Mouse (Mus musculus) c-Kit-negative CD71-positive TER-119-positive erythroid progenitor cells, embryonic 14.5 days (primary cell): Measurements from ENCODE around the gene Ptpra.

Experiments used
- DNase-seq: peaks from one replicate; pipeline ENCODE4 v3.0.0-alpha.2; 2013; ENCODE audit warnings: low read depth, low spot score

Ptpra gene

DNA sequence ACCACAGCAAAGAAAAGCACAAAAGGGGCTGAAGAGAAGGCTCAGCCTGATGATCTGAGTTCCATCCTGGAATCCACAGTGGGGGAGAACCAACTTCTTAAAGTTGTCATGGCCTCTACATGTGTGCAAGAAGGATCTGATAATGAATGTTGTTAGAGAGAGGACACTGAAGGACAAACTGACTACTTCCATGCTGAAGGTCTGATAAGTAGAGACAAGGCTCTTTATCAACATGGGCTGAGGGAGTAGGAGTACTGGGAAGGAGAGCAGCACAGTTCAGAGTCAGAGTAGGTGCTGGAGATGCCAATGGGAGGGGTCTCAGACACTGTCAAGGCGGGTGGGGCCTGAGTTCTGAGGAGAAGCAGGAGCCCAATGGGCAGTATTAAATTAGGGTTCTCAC is 145.5 kb downstream of the Ptpra start:
- no peak for DNase-seq

GRCm38 (mm10) chr2:130597601-130598010 is 147.5 kb downstream of the Ptpra start:
- no peak for DNase-seq

GRCm38 (mm10) chr2:130598399-130598798 is 148.3 kb downstream of the Ptpra start:
- DNase-seq = no peak

DNA sequence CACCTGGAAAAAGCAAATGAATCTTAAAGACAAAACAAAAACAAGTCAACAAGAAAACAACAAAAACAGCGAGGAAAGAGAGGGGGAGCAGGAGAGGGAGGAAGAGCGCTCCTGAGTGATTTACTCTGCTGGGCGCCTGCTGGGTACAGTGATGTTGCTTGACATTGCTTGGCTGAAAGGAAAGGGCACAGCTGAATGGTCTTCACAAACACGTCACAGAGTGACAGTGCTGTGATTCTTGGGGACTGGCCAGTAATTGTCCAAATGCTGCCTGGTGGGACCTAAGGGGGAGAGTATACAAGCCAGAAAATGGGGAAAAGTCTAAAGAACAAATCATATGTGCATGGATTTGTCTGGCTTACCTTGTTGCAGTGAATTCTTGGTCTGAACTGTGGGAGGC is 152.1 kb downstream of the Ptpra start:
- DNase-seq = no peak
